ENCODE assay signal across 14 mouse cellular contexts in genomic region chr15:50053468-50053867, GRCm38 (mm10).
DNase-seq lines count a peak whose midpoint lies in the region; ATAC-seq lines count a peak whose summit lies in the region.
"Had no signal": no experiment of that assay in that cellular context is flagged by ENCODE, and none has a peak within 500 bp of the region (broad histone marks: within the 10 kb centered on the region; RNA-seq: fewer than 3 reads in every experiment).

No protein-coding gene starts in this region.

- ATAC-seq in frontal cortex, adult (ENCODE audit: low TSS enrichment), result peak; percentile 100
- ATAC-seq: inflammation-experienced regulatory T-cells, adult 6 months had no signal

- DNase-seq in frontal cortex, postnatal 10 days (ENCODE audit: low spot score in 2 of 2), result no peak
- DNase-seq in right cerebral cortex, adult 2 months (ENCODE audit: low spot score in 2 of 2), result peak; percentile 7 to 19
- DNase-seq in right cerebral cortex, postnatal 4 days, result no peak
- DNase-seq in left cerebral cortex, postnatal 14 days (ENCODE audit: low spot score in 2 of 2), result peak; percentile 23 to 34
- no peak for DNase-seq in layer of hippocampus, adult 11-12 months (ENCODE audit: low spot score)
- DNase-seq in spleen, postnatal 4 days (ENCODE audit: low spot score in 2 of 2), result no peak
- DNase-seq: adrenal gland, postnatal 25 days; cerebellum, adult 11 months; heart, postnatal 36 days; layer of hippocampus, adult 9-11 months; liver; spleen, adult 18-20 months had no signal

- intact Hi-C loops in left cerebral cortex, postnatal 14 days (cut with DNase I), result no loop called here

Comparison
In these comparisons a context has a peak if more than half of its experiments do, and no peak if none do; other contexts are left out.
1. DNase-seq: peak in right cerebral cortex, adult 2 months (2 of 2) and left cerebral cortex, postnatal 14 days (2 of 2); none in frontal cortex, postnatal 10 days (0 of 2), right cerebral cortex, postnatal 4 days (single experiment), layer of hippocampus, adult 11-12 months (single experiment) and spleen, postnatal 4 days (0 of 2).